Mouse (Mus musculus) hindbrain, postnatal 0 days (tissue): ENCODE results near the gene Rab1b. TPM values are rescaled to one million over a fixed set of nuclear protein-coding genes. Genes with fewer than 3 reads are reported as not detected.
"Not testable (repeated sequence)": the region's sequence is repeated elsewhere in the genome, so short reads cannot be mapped to it uniquely, and the experiment has no call there.

Experiments used
- ATAC-seq: fragments of 200-750 bp; cut with Nextera tagmentation; 2 replicates; pipeline ENCODE4 v1.8.0; 2017; ENCODE audit warnings: mild to moderate bottlenecking, moderate TSS enrichment, moderate library complexity
- DNase-seq: peaks from one replicate; pipeline ENCODE4 v3.0.0-alpha.2; 2015; ENCODE audit warnings: low spot score
- H3K27ac ChIP-seq: fragments of 300-500 bp; sonication (generic); 2 replicates; pipeline ENCODE4 v1.5.1; 2014; ENCODE audit warnings: mild to moderate bottlenecking
- H3K27me3 ChIP-seq: fragments of 300-500 bp; sonication (generic); 2 replicates; pipeline ENCODE4 v1.6.1; 2014; ENCODE audit warnings: low read length, mixed read lengths; ENCODE audit not compliant: insufficient read depth
- H3K36me3 ChIP-seq: fragments of 300-500 bp; sonication (generic); 2 replicates; pipeline ENCODE4 v1.6.1; 2014; ENCODE audit warnings: low read length, mixed read lengths; ENCODE audit not compliant: insufficient read depth
- H3K4me1 ChIP-seq: fragments of 300-500 bp; sonication (generic); 2 replicates; pipeline ENCODE4 v1.6.1; 2014; ENCODE audit warnings: antibody characterized with exemption, low read length, mixed read lengths; ENCODE audit not compliant: insufficient read depth
- H3K4me2 ChIP-seq: fragments of 300-500 bp; sonication (generic); 2 replicates; pipeline ENCODE4 v1.6.1; 2014; ENCODE audit warnings: low read depth, mild to moderate bottlenecking, low read length, moderate library complexity, mixed read lengths
- H3K4me3 ChIP-seq: fragments of 300-500 bp; sonication (generic); 2 replicates; pipeline ENCODE4 v1.5.1; 2014; ENCODE audit warnings: low read length
- H3K9ac ChIP-seq: fragments of 300-500 bp; sonication (generic); replicated peaks from 2 replicates; pipeline ENCODE4 v1.6.1; 2014; ENCODE audit warnings: mild to moderate bottlenecking, low read length, moderate library complexity, mixed read lengths
- H3K9me3 ChIP-seq: fragments of 300-500 bp; sonication (generic); 2 replicates; pipeline ENCODE4 v1.6.1; 2016; ENCODE audit warnings: low read length, mixed read lengths
- CTCF ChIP-seq: IDR thresholded peaks from 2 replicates; pipeline ENCODE4 v1.5.1; 2016; ENCODE audit warnings: antibody characterized with exemption, control low read depth, low read depth
- WGBS: fragments of 180-500 bp; shearing (Covaris S2); extraction: QIAGEN DNeasy Blood & Tissue Kit; methylation state at CpG from one replicate; pipeline ENCODE4 v1.1.7; 2014; 5-methylcytosine and 5-hydroxymethylcytosine counted together
- polyA plus RNA-seq: library from polyadenylated mRNA; unstranded; fragments of >200 nt; fragmentation: Nextera tagmentation; extraction: Ambion mirVana; gene quantifications from 2 replicates; pipeline ENCODE4 v1.2.1, GENCODE M21; 2015
- total RNA-seq: library from RNA; depleted of rRNA; stranded (reverse); fragments of >200 nt; gene quantifications from 2 replicates; pipeline ENCODE4 v1.2.3, GENCODE M21; 2014; rRNA removed

Rab1b gene
- total RNA-seq (272 and 291 TPM in 2 replicates), polyA plus RNA-seq (229 and 230 TPM in 2 replicates)

- no peaks in the 10 kb centered on the region for H3K27me3 ChIP-seq
- 0 out of 2 replicates have a peak, but pooled peaks cover 5% of the 10 kb centered on the region for H3K4me1 ChIP-seq
- H3K4me2 ChIP-seq = peak within 1 kb of the TSS; percentile 94
- peak within 1 kb of the TSS; percentile 69 for H3K4me3 ChIP-seq
- H3K9ac ChIP-seq = peak within 1 kb of the TSS; percentile 86
- no peak for TF ChIP-seq CTCF
- peak; percentile 100 for DNase-seq
- peak within 1 kb of the TSS; percentile 97 for H3K27ac ChIP-seq
- H3K36me3 ChIP-seq = peaks cover 65% of the 10 kb centered on the region
- WGBS = under 1% methylated on average over 46 of the region's 46 CpGs
- no peaks in the 10 kb centered on the region for H3K9me3 ChIP-seq
- ATAC-seq = peak; percentile 96
Observed at GRCm38 (mm10) chr19:5106731-5107191, at the start of gene Rab1b. Rab1b (minus strand) TSS chr19:5107072.

GRCm38 (mm10) chr19:5152261-5152660 is 45.4 kb upstream of the Rab1b start:
- H3K4me2 ChIP-seq = no peak overlapping the region
- H3K27me3 ChIP-seq = no peaks in the 10 kb centered on the region
- H3K9me3 ChIP-seq = no peaks in the 10 kb centered on the region
- no peak for DNase-seq
- no peak overlapping the region; the same call in 1 of the 2 replicates for H3K9ac ChIP-seq
- peak overlapping the region; percentile 62 for H3K27ac ChIP-seq
- 0 out of 2 replicates have a peak, but pooled peaks cover 3% of the 10 kb centered on the region for H3K4me1 ChIP-seq
- H3K4me3 ChIP-seq = no peak overlapping the region
- H3K36me3 ChIP-seq = peaks cover 31% of the 10 kb centered on the region
- ATAC-seq = no peak
- TF ChIP-seq CTCF = no peak
- WGBS = 83% methylated on average over 6 of the region's 6 CpGs

GRCm38 (mm10) chr19:5151741-5152140 is 44.9 kb upstream of the Rab1b start:
- Histone ChIP-seq H3K9ac (no peak overlapping the region; the same call in 1 of the 2 replicates), H3K9me3 (no peaks in the 10 kb centered on the region), H3K27me3 (no peaks in the 10 kb centered on the region), H3K4me2 (no peak overlapping the region), H3K36me3 (peaks cover 36% of the 10 kb centered on the region), H3K4me3 (no peak overlapping the region), H3K27ac (peak overlapping the region; percentile 62), H3K4me1 (0 out of 2 replicates have a peak, but pooled peaks cover 3% of the 10 kb centered on the region)
- no peak for TF ChIP-seq CTCF
- DNase-seq (peak; percentile 34), ATAC-seq (peak; percentile 52)
- WGBS = 55% methylated on average over 5 of the region's 5 CpGs

DNA sequence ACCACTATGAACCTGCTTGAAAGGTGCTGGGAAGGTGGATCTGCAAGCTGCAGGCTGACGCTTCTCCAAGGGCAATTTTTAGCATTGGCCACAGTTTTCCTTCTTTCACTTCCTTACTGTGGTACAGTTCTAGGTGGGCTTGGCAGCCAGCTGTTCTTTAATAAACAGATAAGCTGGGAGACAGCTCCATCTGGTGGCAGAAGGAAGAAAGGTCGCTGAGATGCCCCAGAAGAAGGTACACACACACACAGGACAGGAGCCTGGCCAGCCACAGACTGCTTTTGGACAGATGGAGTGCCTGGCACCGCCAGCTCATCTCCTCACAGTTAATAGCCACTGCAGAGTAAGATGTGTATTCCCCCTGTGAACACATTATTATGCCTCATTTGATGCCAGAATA is 44.5 kb upstream of the Rab1b start:
- DNase-seq (peak; percentile 88), ATAC-seq (peak; percentile 90)
- Histone ChIP-seq H3K4me3 (no peak overlapping the region), H3K27me3 (no peaks in the 10 kb centered on the region), H3K4me2 (no peak overlapping the region), H3K36me3 (peaks cover 39% of the 10 kb centered on the region), H3K27ac (peak overlapping the region; percentile 62), H3K9ac (no peak overlapping the region), H3K9me3 (no peaks in the 10 kb centered on the region), H3K4me1 (0 out of 2 replicates have a peak, but pooled peaks cover 3% of the 10 kb centered on the region)
- 30% methylated on average over 3 of the region's 3 CpGs for WGBS
- peak; percentile 82 for TF ChIP-seq CTCF

DNA sequence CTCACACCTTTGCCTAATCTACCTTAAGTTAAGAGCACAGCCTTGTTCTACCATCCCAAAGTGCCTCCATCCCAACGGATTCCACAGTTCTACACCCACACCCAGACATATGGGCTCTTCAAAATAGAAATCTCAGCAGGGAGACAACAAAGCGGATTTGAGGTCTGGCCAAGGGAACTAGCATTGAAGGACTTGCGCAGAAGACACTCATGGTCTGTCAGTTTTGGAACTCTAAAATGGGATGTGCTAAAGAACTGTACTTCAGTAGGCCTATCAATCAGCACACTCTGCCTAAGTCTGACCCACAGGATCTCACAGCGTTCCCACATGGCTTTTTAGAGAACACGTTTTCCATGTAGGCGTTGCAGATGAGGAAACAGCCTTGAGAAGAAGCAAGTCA is 43.5 kb upstream of the Rab1b start:
- DNase-seq = no peak

GRCm38 (mm10) chr19:5149041-5149440 is 42.2 kb upstream of the Rab1b start:
- H3K27me3 ChIP-seq, H3K27ac ChIP-seq, DNase-seq, ATAC-seq, H3K4me3 ChIP-seq, H3K4me2 ChIP-seq, H3K9ac ChIP-seq, H3K4me1 ChIP-seq, H3K9me3 ChIP-seq: not testable (repeated sequence)
- peaks cover 43% of the 10 kb centered on the region for H3K36me3 ChIP-seq
- WGBS = 88% methylated on average over 5 of the region's 6 CpGs

More for the DNA sequence above, 43.5 kb upstream of the Rab1b start:
- no peaks in the 10 kb centered on the region for H3K9me3 ChIP-seq
- no peak overlapping the region for H3K4me2 ChIP-seq
- no peak overlapping the region for H3K4me3 ChIP-seq
- H3K9ac ChIP-seq = no peak overlapping the region
- ATAC-seq = no peak
- WGBS = 87% methylated on average over 6 of the region's 6 CpGs
- H3K4me1 ChIP-seq = 0 out of 2 replicates have a peak, but pooled peaks cover 3% of the 10 kb centered on the region
- peaks cover 34% of the 10 kb centered on the region for H3K36me3 ChIP-seq
- TF ChIP-seq CTCF = no peak
- H3K27me3 ChIP-seq = no peaks in the 10 kb centered on the region
- H3K27ac ChIP-seq = no peak overlapping the region

DNA sequence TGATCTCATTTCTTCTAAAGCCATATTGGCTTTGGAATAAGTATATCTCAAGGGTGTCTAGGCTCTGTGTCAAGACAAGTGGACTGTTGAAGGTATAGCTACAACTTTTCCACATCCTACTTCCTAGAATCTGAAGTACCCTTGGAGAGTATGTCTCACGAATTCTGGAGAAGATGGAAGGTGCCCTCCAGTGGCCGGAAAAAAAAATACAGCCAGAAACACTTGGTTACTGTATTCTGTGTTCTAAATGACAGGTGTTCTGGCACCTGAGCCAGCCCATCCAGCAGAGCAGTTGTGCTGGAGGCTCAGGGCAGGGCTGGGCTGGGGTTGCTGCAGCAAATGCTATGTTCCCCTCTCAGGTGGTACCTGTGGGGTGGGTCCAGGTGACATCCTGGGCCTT is 32.8 kb upstream of the Rab1b start:
- no peaks in the 10 kb centered on the region for H3K9me3 ChIP-seq
- no peak overlapping the region for H3K4me2 ChIP-seq
- H3K4me1 ChIP-seq = no peaks in the 10 kb centered on the region
- WGBS = 0% methylated on average over 2 of the region's 2 CpGs
- H3K36me3 ChIP-seq = peaks cover 42% of the 10 kb centered on the region; the same call in 1 of the 2 replicates
- peak; percentile 73 for TF ChIP-seq CTCF
- ATAC-seq = peak; percentile 70; the same call in 1 of the 2 replicates
- DNase-seq = peak; percentile 84
- no peak overlapping the region for H3K9ac ChIP-seq
- H3K4me3 ChIP-seq = no peak overlapping the region
- no peak overlapping the region for H3K27ac ChIP-seq
- H3K27me3 ChIP-seq = no peaks in the 10 kb centered on the region
